Mouse (Mus musculus): ENCODE measurements around the gene Llgl2.
"Not testable (repeated sequence)": the region's sequence is repeated elsewhere in the genome, so short reads cannot be mapped to it uniquely, and the experiment has no call there.

Gene Llgl2

GRCm38 (mm10) chr11:115833021-115833513 lies 9.2 kb downstream of the Llgl2 start:
- no peak for DNase-seq (ENCODE audit: low read depth, low spot score)

- no peak for DNase-seq (ENCODE audit: low read depth, low spot score)
These were observed 10.2 kb downstream of the Llgl2 start for GRCm38 (mm10) chr11:115834033-115834432.

- DNase-seq (ENCODE audit: low read depth, low spot score), result no peak
These were observed 13.0 kb downstream of the Llgl2 start for GRCm38 (mm10) chr11:115836656-115837395.

- DNase-seq (ENCODE audit: low read depth, low spot score), result no peak
These were observed 13.9 kb downstream of the Llgl2 start for GRCm38 (mm10) chr11:115837606-115838345.

GRCm38 (mm10) chr11:115838895-115839311 lies 15.1 kb downstream of the Llgl2 start:
- no peak for DNase-seq (ENCODE audit: low read depth, low spot score)

- DNase-seq (ENCODE audit: low read depth, low spot score), result no peak
These were observed 15.9 kb downstream of the Llgl2 start for GRCm38 (mm10) chr11:115839732-115840131.

- DNase-seq (ENCODE audit: low read depth, low spot score), result no peak
These were observed 17.2 kb downstream of the Llgl2 start for GRCm38 (mm10) chr11:115841044-115841443.

- DNase-seq (ENCODE audit: low read depth, low spot score), result no peak
These were observed 18.2 kb downstream of the Llgl2 start for GRCm38 (mm10) chr11:115841961-115842550.

GRCm38 (mm10) chr11:115843141-115843890 lies 19.5 kb downstream of the Llgl2 start:
- DNase-seq (ENCODE audit: low read depth, low spot score), result no peak

GRCm38 (mm10) chr11:115843891-115844239 lies 20.0 kb downstream of the Llgl2 start:
- DNase-seq (ENCODE audit: low read depth, low spot score), result no peak

- no peak for DNase-seq (ENCODE audit: low read depth, low spot score)
These were observed 20.4 kb downstream of the Llgl2 start for GRCm38 (mm10) chr11:115844240-115844639.

- DNase-seq (ENCODE audit: low read depth, low spot score), result no peak
These were observed 22.0 kb downstream of the Llgl2 start for GRCm38 (mm10) chr11:115845819-115846218.

GRCm38 (mm10) chr11:115854674-115855073 lies 30.8 kb downstream of the Llgl2 start:
- DNase-seq (ENCODE audit: low read depth, low spot score), result no peak

- not testable (repeated sequence) for DNase-seq (ENCODE audit: low read depth, low spot score)
These were observed 33.3 kb downstream of the Llgl2 start for GRCm38 (mm10) chr11:115857146-115857545.

GRCm38 (mm10) chr11:115857936-115858335 lies 34.1 kb downstream of the Llgl2 start:
- no peak for DNase-seq (ENCODE audit: low read depth, low spot score)

- no peak for DNase-seq (ENCODE audit: low read depth, low spot score)
These were observed 34.5 kb downstream of the Llgl2 start, which contains the start of gene Myo15b for GRCm38 (mm10) chr11:115858354-115858753. Gene Myo15b (plus strand): TSS chr11:115858406.

GRCm38 (mm10) chr11:115859143-115859945 lies 35.5 kb downstream of the Llgl2 start:
- peak; percentile 95 for DNase-seq (ENCODE audit: low read depth, low spot score)

- no peak for DNase-seq (ENCODE audit: low read depth, low spot score)
These were observed 40.0 kb downstream of the Llgl2 start for GRCm38 (mm10) chr11:115863895-115864294.

- no peak for DNase-seq (ENCODE audit: low read depth, low spot score)
These were observed 45.5 kb downstream of the Llgl2 start for GRCm38 (mm10) chr11:115869393-115869792.

- DNase-seq (ENCODE audit: low read depth, low spot score), result no peak
These were observed 48.6 kb downstream of the Llgl2 start for GRCm38 (mm10) chr11:115872437-115872836.

- DNase-seq (ENCODE audit: low read depth, low spot score), result no peak
These were observed 52.1 kb downstream of the Llgl2 start for GRCm38 (mm10) chr11:115875935-115876334.
